Mouse (Mus musculus): ENCODE measurements at regions not wholly inside any gene's neighbourhood (a gene's known extent, or its start where the extent isn't known, plus 50 kb on each side); places are given as distances from the start of the nearest gene placed in this dataset.

GRCm38 (mm10) chr16:50788702-50789101 is 197.7 kb upstream of the Ccdc54 start:
- TF ChIP-seq POLR2A (IDR thresholded peaks at IDR 0.05; ENCODE audit: insufficient read depth, low read length): no peak
- TF ChIP-seq CTCF (IDR thresholded peaks at IDR 0.05; ENCODE audit: low read depth, low read length): no peak
- no peak for TF ChIP-seq EP300 (IDR thresholded peaks at IDR 0.05; ENCODE audit: insufficient read depth, low read depth, low read length)
